Mouse (Mus musculus) NIH3T3 (cell line): ENCODE results near the gene Il1rap.
A peak's percentile ranks its signal among the peaks of the same experiment; 100 is the strongest.

Experiments
- DNase-seq: peaks from one replicate; pipeline ENCODE4 v3.0.0-alpha.2; 2012; ENCODE audit warnings: low read depth

The Il1rap gene

DNA sequence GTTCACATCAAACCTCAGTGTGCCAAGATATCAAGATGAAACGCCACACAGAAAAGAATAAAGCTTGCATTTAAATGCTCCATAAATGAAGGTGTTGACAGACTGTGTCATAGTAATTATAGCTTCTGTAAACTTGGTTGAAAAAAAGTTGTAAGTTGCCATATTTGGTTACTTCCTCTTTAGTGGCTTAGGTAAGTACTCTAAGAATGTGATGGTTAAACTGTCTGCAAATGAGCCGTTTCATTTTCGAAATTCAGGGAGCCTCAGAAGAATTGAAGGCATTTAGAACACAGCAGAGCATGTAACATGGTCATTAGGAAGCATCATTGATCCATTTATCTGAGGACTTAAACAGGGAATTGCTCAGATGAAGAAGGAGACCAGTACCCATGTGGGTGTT lies 146.6 kb downstream of the Il1rap start:
- peak; percentile 9 for DNase-seq

DNA sequence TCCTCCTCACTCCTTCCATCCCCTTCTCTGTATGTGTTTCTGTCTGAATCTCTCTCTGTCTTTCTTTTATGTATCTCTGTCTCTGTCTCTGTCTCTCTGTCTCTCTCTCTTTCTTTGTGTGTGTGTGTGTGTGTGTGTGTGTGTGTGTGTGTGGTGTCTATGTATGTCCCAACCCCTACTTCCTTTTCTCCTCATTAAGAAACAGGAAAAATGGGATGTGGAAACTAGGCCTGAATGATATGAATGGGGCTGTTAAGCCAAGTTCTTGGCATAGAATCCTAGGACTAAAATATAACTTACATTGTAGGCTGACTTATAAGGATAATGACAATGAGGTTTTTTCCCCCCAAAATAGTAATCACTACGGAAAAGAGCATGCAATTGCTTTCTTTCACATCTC lies 149.4 kb downstream of the Il1rap start:
- no peak for DNase-seq

DNA sequence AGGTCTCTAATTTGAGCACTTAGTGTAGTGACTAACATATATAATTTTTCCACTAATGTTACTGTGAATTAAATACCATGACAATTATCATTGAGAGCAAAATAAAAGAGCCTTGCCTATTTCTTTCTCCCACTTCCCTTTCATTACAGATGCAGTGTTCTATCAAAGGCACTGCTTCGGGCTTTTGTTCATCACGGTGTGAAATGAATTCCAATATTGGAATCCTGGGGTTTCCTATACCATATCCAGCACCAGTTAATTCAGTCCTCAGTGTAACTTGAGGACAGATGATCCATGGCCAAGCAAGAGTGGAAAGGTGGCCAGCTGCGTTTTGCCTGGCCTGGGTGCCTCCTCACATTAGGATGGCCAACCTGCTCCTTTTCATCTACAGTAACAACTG lies 151.1 kb downstream of the Il1rap start:
- no peak for DNase-seq

DNA sequence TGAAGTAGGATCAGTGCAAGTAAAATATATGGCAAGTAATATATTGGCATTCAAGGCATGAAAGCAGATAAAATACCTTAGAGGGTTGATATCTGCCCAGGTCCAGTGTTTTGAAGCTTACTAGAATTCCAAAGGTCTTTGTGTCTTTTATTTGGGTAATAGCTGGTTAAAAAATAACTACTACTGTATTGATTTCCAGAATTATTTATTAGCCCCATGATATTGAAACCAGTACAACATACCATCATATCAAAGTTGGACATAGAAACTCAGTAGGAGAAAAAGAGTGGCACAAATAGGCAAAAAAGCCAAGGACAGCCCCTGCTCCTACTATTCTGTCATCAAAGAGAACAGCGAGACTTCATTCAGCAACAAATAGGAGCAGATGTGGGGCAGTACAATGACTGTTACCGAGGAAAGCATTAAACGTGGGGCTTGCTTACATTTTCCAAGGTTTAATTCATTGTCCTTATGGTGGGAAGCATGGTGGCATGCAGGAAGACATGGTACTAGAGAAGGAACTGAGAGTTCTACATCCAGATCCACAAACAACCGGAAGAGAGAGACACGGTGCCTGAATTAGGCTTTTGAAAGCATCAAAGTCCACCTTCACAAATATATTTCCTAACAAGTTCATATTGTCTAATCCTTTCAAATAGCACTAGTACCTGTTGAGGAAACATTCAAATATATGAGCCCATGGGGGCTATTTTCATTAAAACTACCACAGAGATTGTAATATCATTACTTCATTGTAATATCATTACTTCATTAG lies 174.1 kb downstream of the Il1rap start:
- no peak for DNase-seq

DNA sequence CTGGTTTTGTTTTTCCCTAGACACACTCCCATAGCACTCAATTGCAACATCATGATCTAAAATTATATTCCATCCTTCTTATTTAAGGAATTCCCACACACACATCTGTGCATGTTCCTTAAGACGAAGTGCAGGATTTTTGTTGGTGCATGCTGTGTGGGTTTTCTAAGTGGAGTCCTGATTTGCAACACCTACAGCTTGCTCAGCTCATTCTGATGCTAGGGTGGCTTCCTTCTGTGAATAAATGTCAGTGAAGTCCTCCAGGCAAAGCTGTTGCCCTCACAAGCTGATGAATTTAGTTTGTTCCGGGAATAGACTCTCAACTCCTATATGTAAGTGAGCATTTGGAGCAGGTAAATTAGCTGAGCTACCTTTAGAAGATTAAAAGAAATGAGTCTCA lies 194.5 kb downstream of the Il1rap start:
- no peak for DNase-seq

DNA sequence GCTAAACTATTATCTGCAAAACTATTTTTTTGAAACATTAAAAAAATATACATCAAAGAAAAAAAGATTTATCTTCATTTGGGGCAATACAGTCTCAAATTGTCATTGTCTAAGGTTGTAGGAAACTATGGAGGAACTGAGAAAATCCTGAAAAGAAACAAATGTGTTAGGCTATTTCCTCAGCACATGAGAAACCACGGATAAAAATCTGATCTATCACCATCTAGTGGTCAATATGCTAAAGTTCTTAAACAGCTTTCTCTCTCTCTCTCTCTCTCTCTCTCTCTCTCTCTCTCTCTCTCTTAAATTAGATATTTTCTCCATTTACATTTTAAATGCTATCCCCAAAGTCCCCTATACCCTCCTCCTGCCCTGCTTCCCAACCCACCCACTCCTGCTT lies 195.6 kb downstream of the Il1rap start:
- peak; percentile 50 for DNase-seq
